Mouse (Mus musculus): ENCODE measurements around the gene Unc13b.

Gene Unc13b

DNA sequence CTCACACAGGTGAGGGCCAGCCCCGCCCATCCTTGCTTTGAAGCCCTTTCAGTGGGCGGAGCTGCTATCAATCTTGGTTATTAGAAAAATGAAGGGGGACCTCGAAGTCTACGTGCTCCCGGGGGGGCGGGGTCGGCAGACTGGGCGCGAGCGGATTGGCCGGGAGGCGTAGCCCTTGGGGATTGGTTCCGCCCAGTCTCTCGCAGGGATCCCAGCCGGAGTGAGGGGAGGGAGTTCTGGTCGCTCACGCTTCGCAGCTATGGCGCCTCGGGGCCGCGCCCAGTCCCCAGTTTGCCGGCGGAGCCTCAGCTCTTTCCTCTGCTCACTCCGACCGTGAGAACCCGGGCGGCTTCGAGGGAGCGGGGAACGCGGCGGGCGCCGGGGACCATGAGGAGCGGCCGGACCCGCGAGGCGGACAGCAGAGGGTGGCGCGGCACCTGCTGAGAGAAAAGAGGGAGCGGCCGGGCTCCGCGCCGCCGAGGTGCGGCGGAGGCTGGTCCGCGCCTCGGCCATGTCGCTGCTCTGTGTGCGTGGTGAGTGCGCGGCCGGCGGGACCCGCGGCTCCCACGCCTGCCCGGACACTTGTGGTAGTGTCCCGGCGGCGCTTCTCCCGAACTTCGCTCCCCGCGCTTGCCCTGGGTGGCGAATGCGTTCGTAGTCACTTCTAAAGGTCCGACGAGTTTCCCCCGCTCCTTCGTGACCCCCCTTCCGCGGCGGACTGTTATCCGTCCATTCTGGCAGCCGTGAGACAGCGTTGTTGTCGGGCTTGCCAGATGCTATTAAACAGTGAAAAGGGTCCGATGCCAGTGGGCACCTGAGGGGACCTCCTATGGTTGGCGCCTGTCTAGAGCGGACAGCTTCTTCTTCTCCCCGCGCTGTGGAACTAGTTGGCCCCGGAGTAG, at the start of gene Unc13b:
Unc13b (plus strand) TSS at position 201 of the 902 bp plus-strand sequence.
- peak; percentile 86 for DNase-seq (ENCODE audit: extremely low read depth, low read depth)

DNA sequence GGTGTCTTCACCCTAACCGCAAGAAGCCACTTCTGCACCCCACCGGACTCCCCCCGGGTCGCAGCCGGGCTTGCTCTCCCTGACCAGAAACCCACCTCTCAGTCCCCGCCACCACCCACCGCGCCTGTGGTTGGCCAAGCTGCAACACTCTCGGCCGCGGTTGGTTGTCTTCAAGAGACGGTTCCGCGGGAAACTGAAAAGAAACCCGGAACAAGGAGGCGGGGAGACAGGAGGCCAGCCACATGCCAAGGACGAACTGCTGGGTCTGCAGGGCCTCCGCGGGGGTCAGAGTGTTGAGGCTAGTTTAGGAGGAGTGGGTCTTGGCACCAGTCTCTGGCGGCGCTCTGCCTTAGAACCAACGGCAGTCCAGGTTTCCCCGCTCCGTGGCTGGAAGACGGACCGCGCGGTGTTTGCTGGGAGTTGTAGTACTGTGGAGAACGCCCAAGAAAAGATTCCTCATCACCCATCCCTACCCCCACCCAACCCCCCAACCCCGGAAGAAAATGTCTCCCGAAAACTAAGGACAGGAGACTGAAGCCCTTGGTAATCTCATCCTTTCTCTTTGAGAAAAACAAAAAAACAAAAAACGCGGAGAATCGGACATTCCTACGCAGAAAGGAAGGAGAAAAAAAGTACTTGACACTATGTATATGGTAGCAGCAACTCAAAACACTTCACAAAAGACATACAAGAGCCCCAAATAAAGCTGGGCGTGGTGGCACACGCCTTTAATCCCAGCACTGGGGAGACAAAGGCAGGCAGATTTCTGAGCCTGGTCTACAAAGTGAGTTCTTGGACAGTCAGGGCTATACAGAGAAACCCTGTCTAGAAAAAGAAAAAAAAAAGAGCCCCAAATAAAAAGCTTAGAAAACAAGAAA, 48.4 kb upstream of the Unc13b start, which contains the start of gene Fancg:
Fancg (minus strand) TSS at position 346 of the 878 bp plus-strand sequence.
- DNase-seq (ENCODE audit: extremely low read depth, low read depth), result peak; percentile 64

DNA sequence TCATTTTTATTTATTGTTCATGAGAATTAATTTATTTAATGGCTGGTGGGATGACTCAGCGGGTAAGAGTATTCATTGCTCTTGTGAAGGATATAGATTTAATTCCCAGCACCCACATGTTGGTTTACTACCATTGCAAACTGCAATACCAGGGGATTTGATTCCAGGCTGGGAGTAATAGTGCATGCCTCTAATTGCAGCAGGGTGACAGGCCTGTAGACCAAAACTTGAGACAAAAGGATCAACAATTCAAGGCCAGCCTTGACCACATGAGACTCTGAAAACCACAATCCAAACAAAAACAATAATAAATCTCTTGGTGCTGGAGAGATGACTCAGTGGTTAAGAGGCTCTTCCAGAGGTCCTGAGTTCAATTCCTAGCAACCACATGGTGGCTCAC, 46.7 kb upstream of the Unc13b start:
- DNase-seq (ENCODE audit: extremely low read depth, low read depth), result no peak

DNA sequence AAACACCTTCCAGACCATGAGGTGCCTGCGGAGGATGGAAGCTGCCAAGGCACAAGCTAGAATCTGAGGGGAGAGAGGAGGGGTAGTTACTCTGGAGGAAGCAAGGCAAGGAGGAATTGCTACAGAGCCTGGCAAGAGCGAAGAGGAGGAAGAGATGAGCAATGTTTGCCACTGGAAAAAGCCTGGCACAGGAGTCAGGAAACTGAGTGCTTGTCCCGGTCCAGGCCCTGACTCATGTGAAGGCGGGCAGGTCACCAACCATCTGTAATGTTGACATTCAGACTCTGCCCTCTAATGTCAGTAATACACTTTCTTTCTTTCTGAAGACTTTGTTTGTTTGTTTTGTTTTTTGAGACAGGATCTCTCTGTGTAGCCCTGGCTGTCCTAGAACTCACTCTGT, 40.6 kb upstream of the Unc13b start:
- no peak for DNase-seq (ENCODE audit: extremely low read depth, low read depth)

DNA sequence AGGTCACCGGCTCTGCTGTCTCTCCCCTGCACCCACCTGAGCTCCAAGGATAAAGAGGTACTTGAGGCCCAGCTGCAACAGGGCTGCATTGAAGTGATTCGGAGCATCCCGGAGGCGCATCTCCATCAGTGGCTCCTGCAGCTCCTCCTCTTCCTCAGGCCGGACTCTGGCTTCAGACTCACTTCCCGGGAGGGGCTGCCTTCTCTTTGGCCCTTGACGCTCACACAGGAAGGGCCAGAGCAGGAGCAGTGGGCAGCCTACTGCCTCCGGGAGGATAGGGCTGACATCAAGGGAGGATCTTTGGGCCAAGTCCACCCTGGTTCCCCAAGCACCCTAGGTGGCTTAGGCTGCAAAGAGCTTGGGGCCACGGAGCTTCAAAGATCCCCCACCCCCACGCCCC, 39.6 kb upstream of the Unc13b start:
- DNase-seq (ENCODE audit: extremely low read depth, low read depth), result no peak

DNA sequence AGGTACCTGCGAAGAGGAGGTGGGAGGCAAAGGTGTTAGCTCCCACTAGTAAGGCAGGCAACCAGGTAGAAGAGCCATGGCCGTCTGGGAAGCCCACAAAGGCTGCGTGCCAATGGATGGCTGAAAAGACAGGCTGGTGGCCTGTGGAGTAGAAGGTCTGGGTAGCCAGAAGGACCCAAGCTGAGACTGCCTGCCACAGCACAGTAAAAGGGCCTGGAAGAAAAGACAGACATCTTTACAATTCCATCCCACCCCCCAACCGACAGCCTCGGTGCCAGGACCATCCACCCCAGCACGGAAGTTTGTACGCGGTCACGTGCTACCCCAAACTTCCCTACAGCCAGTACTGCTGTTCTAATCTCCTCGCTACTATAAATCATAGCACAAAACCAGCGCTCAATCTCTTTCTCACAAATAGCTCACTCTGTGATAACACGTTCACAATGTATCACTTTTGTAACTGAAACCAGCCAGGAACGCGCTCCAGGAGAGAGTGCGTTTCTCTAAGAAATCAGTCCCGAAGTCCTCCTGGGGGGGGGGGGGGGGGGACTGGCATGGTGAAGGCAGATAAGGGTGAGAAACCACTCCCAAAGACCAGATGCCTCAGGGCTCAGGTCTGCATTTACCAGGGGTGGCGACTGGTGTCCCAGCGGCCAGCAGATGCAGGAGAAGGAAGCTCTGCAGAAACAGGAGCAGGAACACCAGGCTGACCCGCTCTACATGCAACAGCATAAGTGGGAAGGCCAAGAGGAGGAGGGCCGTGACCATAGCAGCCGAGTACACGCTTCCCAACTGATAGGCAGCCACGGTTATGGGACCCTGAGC, 38.9 kb upstream of the Unc13b start:
- DNase-seq (ENCODE audit: extremely low read depth, low read depth), result no peak

DNA sequence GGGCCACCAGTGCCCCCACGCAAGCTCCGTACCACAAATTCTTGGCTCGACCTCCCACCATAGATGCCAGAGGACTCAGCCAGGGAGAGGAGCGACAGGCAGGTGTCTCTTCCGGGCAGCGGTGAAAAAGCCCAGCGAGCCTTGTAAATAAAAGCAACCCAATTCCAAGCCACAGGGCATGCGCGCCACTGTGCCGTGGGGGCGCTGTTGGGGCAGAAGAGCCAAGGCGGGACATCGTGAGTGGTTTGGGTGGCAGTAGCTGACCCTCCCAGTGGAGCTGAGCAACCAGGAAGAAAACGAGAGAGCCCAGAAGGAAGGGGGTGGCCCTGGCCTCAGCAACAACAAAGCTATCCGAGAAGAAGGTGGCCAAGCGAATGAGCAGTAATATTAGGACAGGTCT, 37.9 kb upstream of the Unc13b start:
- DNase-seq (ENCODE audit: extremely low read depth, low read depth), result no peak

DNA sequence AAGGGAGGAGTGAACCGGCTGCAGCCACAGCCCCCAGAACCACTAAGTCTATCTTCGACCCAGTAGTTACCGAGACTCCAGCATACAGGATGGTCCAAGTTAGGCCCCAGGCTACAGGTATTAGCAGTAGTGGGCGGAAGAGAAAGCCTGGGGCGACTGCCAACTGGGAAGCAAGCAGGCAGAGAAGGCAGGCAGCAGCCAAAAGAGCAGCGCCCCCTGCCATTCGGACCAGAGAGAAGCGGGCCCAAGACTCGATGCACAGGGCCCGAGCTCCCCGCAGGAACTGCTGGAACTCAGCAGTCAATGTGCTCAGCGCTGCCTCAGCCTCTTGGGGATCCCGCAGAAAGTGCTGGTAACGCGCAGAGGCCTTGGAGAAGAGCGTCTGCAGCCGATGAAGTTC, 37.4 kb upstream of the Unc13b start:
- no peak for DNase-seq (ENCODE audit: extremely low read depth, low read depth)

DNA sequence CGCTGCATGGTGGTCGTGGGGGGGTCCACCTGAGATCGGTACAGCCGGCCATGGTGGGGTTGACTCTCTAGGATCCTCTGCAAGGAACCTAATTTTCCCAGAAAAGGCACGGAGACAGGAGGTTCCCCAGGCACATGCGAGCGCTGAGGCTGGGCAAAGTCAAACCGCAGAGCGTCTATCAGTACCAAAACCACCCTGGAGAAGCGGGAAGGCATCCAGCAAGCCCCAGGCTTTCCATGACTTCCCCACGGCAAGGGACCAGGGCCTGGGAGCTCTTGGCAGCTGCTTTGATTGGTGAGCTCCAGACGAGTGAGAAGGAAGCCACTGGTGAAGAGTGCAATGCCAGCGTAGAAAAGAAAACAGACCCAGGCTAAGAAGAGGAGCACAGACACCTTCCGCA, 34.1 kb upstream of the Unc13b start:
- DNase-seq (ENCODE audit: extremely low read depth, low read depth), result no peak

DNA sequence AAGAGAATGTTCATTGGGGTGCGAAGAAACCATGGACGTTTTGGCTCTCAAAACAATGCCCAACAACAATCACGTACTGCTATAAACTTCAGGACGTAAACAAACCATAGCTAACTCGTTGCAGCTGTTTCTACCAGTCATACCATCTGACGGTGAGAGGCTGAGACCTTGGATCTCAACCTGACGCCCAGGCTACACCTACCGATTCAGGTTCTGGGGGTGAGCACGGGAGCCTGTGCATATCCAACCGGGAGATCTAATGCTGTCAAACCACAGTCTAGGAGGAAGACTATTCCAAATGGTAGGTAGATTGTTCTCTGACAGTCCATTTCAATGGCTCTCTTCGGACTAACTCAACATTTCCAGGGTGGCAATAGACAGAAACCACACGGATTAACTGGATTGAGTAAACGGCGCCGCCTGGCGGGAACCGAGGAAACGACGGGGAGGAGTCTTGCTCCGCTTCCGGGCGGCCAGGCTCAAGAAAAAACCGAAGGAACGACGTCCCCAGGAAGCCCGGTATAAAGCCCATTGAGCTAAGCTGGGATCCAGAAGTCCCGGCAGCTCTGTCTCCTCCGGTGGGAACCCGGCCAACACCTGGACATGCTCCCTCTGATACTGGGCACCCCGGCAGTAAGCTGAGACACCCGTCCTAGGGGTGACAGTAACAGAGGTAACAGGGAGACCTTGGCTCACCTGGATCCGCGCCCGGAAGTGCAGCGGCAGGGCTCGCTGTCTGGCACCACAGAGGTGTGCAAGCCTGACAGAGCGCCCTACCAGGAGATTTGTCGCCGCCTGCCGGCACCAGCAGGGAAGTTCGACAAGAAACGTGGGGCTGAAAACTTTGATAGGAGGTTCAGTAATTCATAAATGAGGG, 33.4 kb upstream of the Unc13b start, which contains the start of gene Pigo:
Pigo (minus strand) TSS at position 736 of the 877 bp plus-strand sequence.
- peak; percentile 78 for DNase-seq (ENCODE audit: extremely low read depth, low read depth)

DNA sequence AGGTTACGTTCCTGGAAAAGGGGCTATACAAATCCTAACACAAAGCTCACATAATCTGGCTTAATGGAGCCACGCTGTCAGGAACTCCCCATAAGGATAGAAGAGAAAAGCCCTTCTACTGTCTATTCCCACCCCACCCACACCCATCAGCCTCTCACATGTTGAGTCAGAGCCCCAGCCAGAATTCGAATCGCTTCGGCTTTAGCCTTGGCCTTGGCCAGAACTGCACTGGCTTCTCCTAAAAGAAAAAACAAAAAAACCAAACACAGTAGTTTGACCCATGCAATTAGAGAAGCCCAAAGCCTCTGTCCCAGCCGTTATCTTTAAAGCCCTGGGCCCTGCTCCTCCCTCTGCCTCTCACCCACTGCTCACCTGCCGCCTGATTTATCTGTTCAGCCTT, 29.6 kb upstream of the Unc13b start:
- DNase-seq (ENCODE audit: extremely low read depth, low read depth), result no peak

DNA sequence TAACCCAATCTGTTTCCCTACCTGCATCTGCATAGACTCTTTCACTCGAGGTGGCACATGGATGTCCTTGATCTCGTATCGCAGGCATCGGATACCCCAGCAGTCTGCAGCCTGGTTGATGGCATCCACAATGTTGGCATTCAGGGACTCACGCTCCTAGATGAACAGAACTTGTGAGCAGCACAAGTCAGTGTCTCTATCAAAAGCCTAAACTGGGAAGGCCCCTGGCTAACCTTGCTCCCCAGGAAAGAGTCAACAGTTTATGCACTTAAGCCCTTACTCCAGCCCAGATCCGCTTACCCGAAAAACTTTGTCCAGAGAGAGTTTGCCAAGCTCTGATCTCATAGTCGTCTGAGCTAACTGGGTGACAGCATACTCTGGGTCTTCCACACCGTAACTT, 29.0 kb upstream of the Unc13b start:
- no peak for DNase-seq (ENCODE audit: extremely low read depth, low read depth)

DNA sequence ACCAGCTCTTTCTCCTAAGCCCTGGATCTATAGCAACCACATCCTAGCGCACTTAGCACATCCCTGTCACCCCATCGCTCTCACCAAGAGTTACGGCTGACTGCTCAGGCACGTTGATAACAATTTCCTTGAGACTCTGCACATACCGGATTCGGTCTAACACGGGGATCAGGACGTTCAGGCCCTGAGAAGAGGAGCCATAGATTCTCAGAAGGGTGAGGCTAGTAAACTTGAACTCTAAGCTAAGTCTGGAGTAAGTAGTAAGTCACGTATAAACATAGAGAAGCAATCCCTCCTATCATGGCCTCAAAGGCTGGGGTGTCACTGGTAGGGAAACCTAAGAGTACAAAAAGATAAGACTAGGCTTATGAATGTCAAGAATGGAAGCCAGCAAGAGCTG, 28.4 kb upstream of the Unc13b start:
- DNase-seq (ENCODE audit: extremely low read depth, low read depth), result no peak

DNA sequence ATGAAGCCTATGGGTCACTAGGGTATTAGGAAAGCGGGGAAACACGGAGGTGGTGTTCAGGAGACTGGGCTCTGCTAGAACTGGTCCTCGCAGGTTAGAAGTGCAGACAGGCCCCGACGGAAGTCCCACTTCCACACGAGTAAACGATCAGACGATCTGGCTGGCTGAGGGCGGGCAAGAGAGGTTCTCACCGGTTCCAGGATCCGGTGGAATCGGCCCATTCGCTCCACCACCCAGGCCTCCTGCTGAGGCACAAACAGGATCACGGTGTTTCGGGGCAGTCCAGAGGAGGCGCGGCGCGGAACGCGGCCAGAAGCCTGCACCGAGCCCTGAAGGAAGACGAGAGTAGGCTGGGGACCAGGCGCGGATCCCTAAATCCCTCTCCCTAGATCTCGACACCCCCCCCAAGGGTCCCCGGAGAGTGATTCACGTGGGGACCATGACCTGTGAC, 27.9 kb upstream of the Unc13b start:
- no peak for DNase-seq (ENCODE audit: extremely low read depth, low read depth)

DNA sequence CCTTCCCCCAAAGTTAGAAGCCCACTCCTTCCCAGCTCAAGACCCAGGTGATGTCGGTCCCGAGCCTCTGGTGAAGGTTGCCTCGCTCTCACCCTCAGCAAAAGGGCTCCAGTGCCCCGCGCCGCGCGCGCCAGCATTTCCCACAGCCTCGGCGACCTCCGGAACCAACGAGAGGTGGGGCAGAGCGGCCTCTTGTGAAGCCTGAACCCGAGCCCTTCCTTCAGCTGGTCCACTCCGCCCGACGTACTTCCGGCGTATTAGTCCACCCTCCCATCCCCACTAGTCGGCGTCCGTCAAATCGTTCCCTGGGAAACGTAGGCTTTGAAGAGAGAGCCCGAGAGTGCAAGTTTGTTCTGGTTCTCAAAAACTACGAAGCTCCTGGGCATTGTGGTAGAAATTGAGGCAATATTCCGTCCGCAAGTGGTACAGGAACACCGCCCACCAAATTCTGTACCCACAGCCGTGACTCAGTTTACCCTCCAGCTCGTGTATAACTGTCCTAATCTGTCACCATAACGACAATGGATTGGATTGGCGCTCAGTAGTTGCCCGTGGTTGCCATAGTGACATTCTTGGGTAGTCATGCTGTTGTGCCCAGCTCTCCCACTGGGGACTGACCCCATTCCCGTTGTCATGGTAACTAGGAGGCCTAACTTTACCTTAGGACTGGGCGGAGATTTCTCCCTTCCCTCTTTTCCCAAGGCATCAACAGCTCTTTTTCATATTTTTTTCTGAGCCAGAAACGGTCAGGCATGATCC, 27.3 kb upstream of the Unc13b start, which contains the start of gene Stoml2:
Stoml2 (minus strand) TSS at position 474 of the 759 bp plus-strand sequence.
- peak; percentile 89 for DNase-seq (ENCODE audit: extremely low read depth, low read depth)

DNA sequence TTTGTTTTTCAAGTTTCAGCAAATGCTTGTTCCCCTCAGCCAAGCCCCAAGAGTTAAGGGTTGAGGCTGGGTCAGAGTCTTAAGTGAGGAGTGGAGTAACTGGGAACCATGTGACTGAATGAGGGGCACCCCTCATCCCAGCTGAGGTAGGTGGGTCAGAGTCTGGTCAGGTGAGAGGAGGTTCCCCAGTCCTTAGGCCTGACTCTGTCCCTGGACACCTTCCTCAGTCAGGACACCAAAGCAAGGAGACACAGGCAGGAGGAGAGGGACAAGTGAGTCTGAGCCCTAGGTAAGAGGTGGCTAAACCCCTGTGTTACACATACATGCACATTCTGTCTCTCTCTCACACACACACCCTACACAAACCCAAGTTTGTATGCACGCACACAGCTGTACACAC, 26.3 kb upstream of the Unc13b start:
- no peak for DNase-seq (ENCODE audit: extremely low read depth, low read depth)

DNA sequence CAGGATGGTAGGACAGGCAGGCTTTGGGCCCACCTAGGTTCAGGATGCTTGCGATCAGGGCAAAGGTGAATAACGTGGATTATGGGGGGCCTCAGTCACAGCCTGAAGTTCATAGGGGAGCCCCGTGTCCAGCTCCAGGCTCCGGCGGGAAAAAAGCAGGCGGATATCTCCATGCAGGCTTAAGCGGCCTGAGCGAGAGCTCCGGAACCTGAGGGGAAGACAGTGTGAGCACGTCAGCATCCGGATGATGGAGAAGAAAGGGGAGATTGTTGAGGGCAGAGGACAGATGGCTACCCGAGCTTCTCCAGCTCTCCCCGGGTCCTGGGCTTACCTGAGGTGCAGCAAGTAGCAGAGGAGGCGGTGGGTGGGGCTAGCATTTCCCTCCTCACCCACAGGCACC, 25.3 kb upstream of the Unc13b start:
- no peak for DNase-seq (ENCODE audit: extremely low read depth, low read depth)

DNA sequence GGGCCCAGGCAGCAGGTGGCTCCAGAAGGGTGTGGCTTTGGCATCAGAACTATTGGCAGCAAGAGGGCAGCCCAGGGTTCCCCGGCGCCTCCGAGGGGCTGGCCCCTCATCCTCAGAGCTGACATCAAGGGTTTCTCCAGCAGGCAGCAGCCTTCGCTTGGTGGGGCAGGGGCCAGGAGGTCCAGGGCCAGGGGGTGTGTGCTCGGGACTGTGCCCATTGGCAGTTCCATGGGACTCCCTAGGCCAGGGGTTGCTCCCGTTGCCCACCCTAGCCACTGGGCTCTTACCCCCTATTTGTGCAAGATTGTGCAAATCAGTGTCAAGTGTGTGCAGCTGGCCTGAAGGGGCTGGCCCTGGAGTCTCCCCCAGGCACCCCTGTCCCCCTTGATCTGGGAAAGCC, 22.9 kb upstream of the Unc13b start:
- DNase-seq (ENCODE audit: extremely low read depth, low read depth), result no peak

DNA sequence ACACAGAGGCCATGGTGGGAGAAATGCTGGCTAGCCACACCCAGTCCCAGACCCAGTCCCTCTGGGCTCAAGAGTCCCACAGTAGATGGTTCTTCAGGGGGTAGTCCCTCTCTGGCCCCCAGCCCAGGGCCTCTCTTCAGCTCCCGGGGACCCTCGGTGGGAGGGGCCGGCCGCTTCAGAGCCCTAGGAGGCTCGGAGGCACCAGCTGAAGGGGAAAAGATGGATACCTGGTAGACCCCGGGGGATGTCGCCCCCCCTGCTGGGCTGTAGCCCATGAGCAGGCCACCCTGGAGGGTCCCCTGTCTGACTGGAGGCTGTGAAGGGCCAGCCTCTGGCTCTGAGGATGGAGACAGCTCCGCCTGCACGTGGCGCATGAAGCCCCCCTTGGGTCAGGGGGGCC, 22.4 kb upstream of the Unc13b start:
- no peak for DNase-seq (ENCODE audit: extremely low read depth, low read depth)
